Mouse (Mus musculus): ENCODE data around the gene Pex11b.
"Not testable (repeated sequence)": the region's sequence is repeated elsewhere in the genome, so short reads cannot be mapped to it uniquely, and the experiment has no call there.

The Pex11b gene

GRCm38 (mm10) chr3:96675171-96675570, 40.0 kb downstream of the Pex11b start:
- no peak for DNase-seq (ENCODE audit: low read depth, low spot score)

- peak; percentile 96 for DNase-seq (ENCODE audit: low read depth, low spot score)
These were observed 40.5 kb downstream of the Pex11b start for GRCm38 (mm10) chr3:96675690-96676089.

- peak; percentile 32 for DNase-seq (ENCODE audit: low read depth, low spot score)
These were observed 43.3 kb downstream of the Pex11b start for GRCm38 (mm10) chr3:96678456-96678855.

- peak; percentile 66 for DNase-seq (ENCODE audit: low read depth, low spot score)
These were observed 44.0 kb downstream of the Pex11b start for GRCm38 (mm10) chr3:96679159-96679674.

GRCm38 (mm10) chr3:96680269-96680956, 45.2 kb downstream of the Pex11b start:
- no peak for DNase-seq (ENCODE audit: low read depth, low spot score)

GRCm38 (mm10) chr3:96683496-96683895, 48.3 kb downstream of the Pex11b start:
- no peak for DNase-seq (ENCODE audit: low read depth, low spot score)

- no peak for DNase-seq (ENCODE audit: low read depth, low spot score)
These were observed 49.1 kb downstream of the Pex11b start for GRCm38 (mm10) chr3:96684151-96684821.

- DNase-seq (ENCODE audit: low read depth, low spot score): peak; percentile 53
These were observed 49.6 kb downstream of the Pex11b start for GRCm38 (mm10) chr3:96684822-96685156.

- not testable (repeated sequence) for DNase-seq (ENCODE audit: low read depth, low spot score)
These were observed 50.9 kb downstream of the Pex11b start for GRCm38 (mm10) chr3:96686057-96686456.

- no peak for DNase-seq (ENCODE audit: low read depth, low spot score)
These were observed 53.7 kb downstream of the Pex11b start for GRCm38 (mm10) chr3:96688854-96689253.

- no peak for DNase-seq (ENCODE audit: low read depth, low spot score)
These were observed 55.1 kb downstream of the Pex11b start for GRCm38 (mm10) chr3:96690298-96690697.

- peak; percentile 78 for DNase-seq (ENCODE audit: low read depth, low spot score)
These were observed 57.3 kb downstream of the Pex11b start for GRCm38 (mm10) chr3:96692506-96692905.

- no peak for DNase-seq (ENCODE audit: low read depth, low spot score)
These were observed 58.4 kb downstream of the Pex11b start for GRCm38 (mm10) chr3:96693579-96693978.
